Mouse (Mus musculus): ENCODE results near the gene Cpne1.

DNA sequence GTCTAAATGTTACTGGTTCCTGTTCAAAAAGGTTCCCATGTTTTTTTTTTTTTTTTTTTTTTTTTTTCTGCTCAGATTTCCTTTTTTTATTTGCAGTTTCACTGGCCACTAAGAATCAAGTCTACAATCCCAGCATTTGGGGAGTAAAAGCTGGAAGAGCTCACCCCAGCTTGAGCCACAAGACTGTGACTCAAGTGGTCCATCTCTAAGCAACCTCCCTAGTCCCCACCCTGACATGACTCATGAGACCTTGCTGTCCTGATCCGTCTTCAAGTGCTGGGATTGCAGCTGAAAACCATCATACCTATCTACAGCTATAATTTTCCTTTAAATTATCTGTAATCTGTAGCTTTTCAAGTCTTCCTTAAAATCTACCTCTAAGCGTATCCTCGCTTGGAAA, 27.2 kb downstream of the Cpne1 start:
- TF ChIP-seq POLR2A (IDR thresholded peaks at IDR 0.05; ENCODE audit: borderline replicate concordance, extremely low read depth, insufficient read depth, insufficient read length, poor library complexity, severe bottlenecking) (no peak), CTCF (IDR thresholded peaks at IDR 0.05; ENCODE audit: borderline replicate concordance, extremely low read depth, insufficient read depth, insufficient read length) (no peak)

Data from brain, embryonic 14.5 days (tissue).